Mouse (Mus musculus) heart, embryonic 12.5 days (tissue): Measurements from ENCODE around the gene Zfp2. TPM values are rescaled to one million over a fixed set of nuclear protein-coding genes. Genes with fewer than 3 reads are reported as not detected.

Source experiments
- ATAC-seq: fragments of 200-750 bp; cut with Nextera tagmentation; 2 replicates; pipeline ENCODE4 v1.8.0; 2017; ENCODE audit warnings: moderate TSS enrichment, moderate library complexity; ENCODE audit not compliant: insufficient number of reproducible peaks, low FRiP score
- H3K27ac ChIP-seq: fragments of 300-500 bp; sonication (generic); 2 replicates; pipeline ENCODE4 v1.5.1; 2016; ENCODE audit warnings: mild to moderate bottlenecking, moderate library complexity; ENCODE audit not compliant: poor library complexity, severe bottlenecking
- H3K27me3 ChIP-seq: fragments of 300-500 bp; sonication (generic); replicated peaks from 2 replicates; pipeline ENCODE4 v1.6.1; 2016; ENCODE audit warnings: mild to moderate bottlenecking, moderate library complexity
- H3K36me3 ChIP-seq: fragments of 300-500 bp; sonication (generic); 2 replicates; pipeline ENCODE4 v1.6.1; 2016; ENCODE audit warnings: mild to moderate bottlenecking, moderate library complexity
- H3K4me1 ChIP-seq: fragments of 300-500 bp; sonication (generic); replicated peaks from 2 replicates; pipeline ENCODE4 v1.6.1; 2016; ENCODE audit warnings: mild to moderate bottlenecking
- H3K4me2 ChIP-seq: fragments of 300-500 bp; sonication (generic); 2 replicates; pipeline ENCODE4 v1.6.1; 2016; ENCODE audit warnings: mild to moderate bottlenecking, moderate library complexity
- H3K4me3 ChIP-seq: fragments of 300-500 bp; sonication (generic); 2 replicates; pipeline ENCODE4 v1.5.1; 2016; ENCODE audit warnings: mild to moderate bottlenecking
- H3K9ac ChIP-seq: fragments of 300-500 bp; sonication (generic); 2 replicates; pipeline ENCODE4 v1.6.1; 2016; ENCODE audit warnings: mild to moderate bottlenecking, moderate library complexity
- H3K9me3 ChIP-seq: fragments of 300-500 bp; sonication (generic); replicated peaks from 2 replicates; pipeline ENCODE4 v1.6.1; 2016; ENCODE audit warnings: mild to moderate bottlenecking, moderate library complexity
- WGBS: fragments of 180-500 bp; shearing (Covaris S2); methylation state at CpG from one replicate; pipeline ENCODE4 v1.1.7; 2016; 5-methylcytosine and 5-hydroxymethylcytosine counted together
- polyA plus RNA-seq: library from polyadenylated mRNA; unstranded; fragments of >200 nt; fragmentation: Nextera tagmentation; extraction: Ambion mirVana; gene quantifications from 2 replicates; pipeline ENCODE4 v1.2.1, GENCODE M21; 2016

The Zfp2 gene
- polyA plus RNA-seq, 1 experiment from 2014 or later = 6.7 TPM

- no peaks in the 10 kb centered on the region for H3K36me3 ChIP-seq
Measured at GRCm38 (mm10) chr11:50850989-50851601, 64.9 kb downstream of the Zfp2 start.

GRCm38 (mm10) chr11:50850177-50850735 lies 65.7 kb downstream of the Zfp2 start, which contains the start of gene Grm6:
TSS of gene Grm6 (plus strand) at chr11:50850685.
- 2% methylated on average over 11 of the region's 11 CpGs for WGBS
- no peaks in the 10 kb centered on the region for H3K36me3 ChIP-seq
- ATAC-seq = no peak
- peaks cover 10% of the 10 kb centered on the region; the same call in 1 of the 2 replicates for H3K9me3 ChIP-seq
- H3K4me1 ChIP-seq = peaks cover 27% of the 10 kb centered on the region
- H3K4me3 ChIP-seq = peak within 1 kb of the TSS; percentile 47
- H3K27ac ChIP-seq = no peak within 1 kb of the TSS
- H3K4me2 ChIP-seq = peak within 1 kb of the TSS; percentile 75
- H3K27me3 ChIP-seq = peaks cover 66% of the 10 kb centered on the region
- peak within 1 kb of the TSS; percentile 3; the same call in 1 of the 2 replicates for H3K9ac ChIP-seq

More at GRCm38 (mm10) chr11:50850989-50851601, 64.9 kb downstream of the Zfp2 start:
- Histone ChIP-seq H3K4me1 (peaks cover 27% of the 10 kb centered on the region), H3K4me3 (peak overlapping the region; percentile 47), H3K4me2 (peak overlapping the region; percentile 75), H3K27ac (no peak overlapping the region), H3K9ac (peak overlapping the region; percentile 3; the same call in 1 of the 2 replicates), H3K9me3 (peaks cover 10% of the 10 kb centered on the region; the same call in 1 of the 2 replicates), H3K27me3 (peaks cover 60% of the 10 kb centered on the region)
- no peak for ATAC-seq
- under 1% methylated on average over 72 of the region's 72 CpGs for WGBS

- Histone ChIP-seq H3K36me3 (no peaks in the 10 kb centered on the region), H3K27ac (no peak overlapping the region), H3K4me2 (peak overlapping the region; percentile 75; the same call in 1 of the 2 replicates), H3K9ac (no peak overlapping the region), H3K4me1 (peaks cover 27% of the 10 kb centered on the region), H3K27me3 (peaks cover 66% of the 10 kb centered on the region), H3K4me3 (no peak overlapping the region), H3K9me3 (peaks cover 10% of the 10 kb centered on the region; the same call in 1 of the 2 replicates)
- ATAC-seq = no peak
- WGBS = 3% methylated on average over 10 of the region's 10 CpGs
Measured at GRCm38 (mm10) chr11:50849310-50849709, 66.7 kb downstream of the Zfp2 start.

Other genes starting within 250 kb of the Zfp2 start
- 18.3 and 21.0 TPM in 2 replicates for gene Zfp354c, start 88.4 kb downstream of the Zfp2 start, polyA plus RNA-seq
- gene Zfp879, start 74.6 kb downstream of the Zfp2 start, polyA plus RNA-seq = 0.30 and 0.47 TPM in 2 replicates
- 0.10 TPM in 1 of 2 replicates, not detected in the other for gene Grm6, start 65.5 kb downstream of the Zfp2 start, polyA plus RNA-seq
- gene Zfp454, start 28.5 kb downstream of the Zfp2 start, polyA plus RNA-seq = 2.8 and 2.9 TPM in 2 replicates
- gene Zfp354b, start 15.5 kb upstream of the Zfp2 start, polyA plus RNA-seq = 0.60 and 1.1 TPM in 2 replicates
- gene 4933414I15Rik, start 27.6 kb upstream of the Zfp2 start, polyA plus RNA-seq = not detected in 2 replicates
- not detected in 2 replicates for gene Prop1, start 37.6 kb upstream of the Zfp2 start, polyA plus RNA-seq
- gene Olfr1378, start 50.4 kb upstream of the Zfp2 start, polyA plus RNA-seq = not detected in 2 replicates
- not detected in 2 replicates for gene Olfr1377, start 65.8 kb upstream of the Zfp2 start, polyA plus RNA-seq
- gene Olfr51, start 87.4 kb upstream of the Zfp2 start, polyA plus RNA-seq = not detected in 2 replicates
- not detected in 2 replicates for gene Olfr54, start 98.1 kb upstream of the Zfp2 start, polyA plus RNA-seq
- gene Olfr1375, start 131.9 kb upstream of the Zfp2 start, polyA plus RNA-seq = not detected in 2 replicates
- gene Zfp354a, start 143.1 kb upstream of the Zfp2 start, polyA plus RNA-seq = 5.4 and 6.4 TPM in 2 replicates